Mouse (Mus musculus): ENCODE measurements around the gene Nedd1. TPM values are rescaled to one million over a fixed set of nuclear protein-coding genes. Genes with fewer than 3 reads are reported as not detected.

Gene Nedd1
- polyA plus RNA-seq (2014; fragmentation: Nextera tagmentation; extraction: Ambion mirVana) = 29.2 and 30.0 TPM in 2 replicates

DNA sequence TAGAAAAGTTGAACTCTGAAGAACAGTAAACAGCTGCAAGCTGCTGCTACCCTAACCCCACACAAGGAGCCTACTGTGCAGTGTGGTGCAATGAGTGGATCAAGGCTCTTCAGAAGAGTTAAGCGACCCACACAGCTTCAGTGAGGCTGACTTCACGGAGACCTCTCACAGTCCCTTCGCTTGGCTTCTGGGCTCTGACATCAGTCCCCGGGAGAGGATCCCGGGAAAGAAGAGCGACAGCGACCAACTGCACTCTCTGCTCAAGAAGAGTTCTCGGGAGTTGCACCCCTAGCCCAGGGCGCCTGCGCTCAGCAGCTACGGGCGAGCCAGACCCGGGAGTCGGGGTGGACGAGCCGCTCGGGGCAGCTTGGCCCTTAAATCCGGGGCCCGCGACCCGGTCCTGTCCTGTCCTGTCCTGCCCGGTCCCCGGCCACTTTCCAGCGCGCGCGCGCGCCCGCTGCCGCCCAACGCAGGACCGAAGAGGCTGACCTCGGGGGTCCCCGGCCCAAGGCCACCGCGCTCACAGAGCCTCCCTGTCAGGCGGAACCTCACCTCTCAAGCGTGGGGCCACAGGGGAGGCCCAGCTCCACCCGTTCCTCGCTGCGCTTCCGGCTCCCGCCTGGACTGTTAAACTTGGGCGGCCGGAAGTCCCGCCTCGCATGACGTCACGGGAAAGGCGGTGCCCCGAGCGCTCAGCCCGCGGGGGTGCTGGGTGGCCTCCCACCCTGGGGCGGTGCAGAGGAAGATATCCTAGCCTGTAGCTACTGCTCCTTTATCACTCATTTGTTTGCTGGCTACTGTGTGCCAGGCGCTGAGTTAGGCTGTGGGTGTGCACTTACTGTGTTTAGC, at the start of gene Nedd1:
Gene Nedd1, minus strand, starts transcription at position 650 of the 849 bp plus-strand sequence.
- no peaks in the 10 kb centered on the region for H3K27me3 ChIP-seq (replicated peaks; ENCODE audit: control insufficient read depth, insufficient read depth, low read length)
- H3K36me3 ChIP-seq (ENCODE audit: control insufficient read depth, insufficient read depth, low read length) = peaks cover 9% of the 10 kb centered on the region; the same call in 1 of the 2 replicates
- peak; percentile 99 for ATAC-seq
- no peaks in the 10 kb centered on the region for H3K9me3 ChIP-seq (replicated peaks; ENCODE audit: control insufficient read depth, low read length)
- H3K27ac ChIP-seq (ENCODE audit: low read depth, low read length) = peak within 1 kb of the TSS; percentile 49; the same call in 1 of the 2 replicates
- H3K4me1 ChIP-seq (ENCODE audit: control insufficient read depth, insufficient read depth, low read length) = 0 out of 2 replicates have a peak, but pooled peaks cover 3% of the 10 kb centered on the region
- peak within 1 kb of the TSS; percentile 77 for H3K4me3 ChIP-seq (ENCODE audit: low read depth, low read length)
- peak within 1 kb of the TSS; percentile 85 for H3K9ac ChIP-seq (ENCODE audit: low read length)
- WGBS = 1% methylated on average over 57 of the region's 57 CpGs
- peak within 1 kb of the TSS; percentile 69 for H3K4me2 ChIP-seq (ENCODE audit: low read length)
- DNase-seq (ENCODE audit: low spot score) = peak; percentile 95

DNA sequence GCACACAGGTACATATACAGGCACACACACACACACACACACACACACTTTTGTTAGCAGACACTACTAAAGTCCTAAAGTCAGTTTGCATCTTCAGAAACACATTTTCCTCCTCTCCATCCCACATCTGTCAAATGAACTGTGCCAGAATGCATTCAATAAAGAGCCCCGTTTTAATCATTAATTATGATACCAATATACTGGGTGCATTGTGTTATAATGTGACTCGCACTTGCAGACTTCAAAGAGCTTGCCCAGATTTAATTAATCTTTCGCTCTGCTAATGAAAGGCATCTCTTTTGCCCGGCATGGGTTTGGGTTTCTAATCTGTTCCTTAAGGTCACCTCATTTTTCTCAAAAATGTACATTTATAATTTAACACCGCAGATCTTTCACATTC, 32.1 kb upstream of the Nedd1 start:
- H3K27me3 ChIP-seq (replicated peaks; ENCODE audit: control insufficient read depth, insufficient read depth, low read length) = no peaks in the 10 kb centered on the region
- no peaks in the 10 kb centered on the region for H3K9me3 ChIP-seq (replicated peaks; ENCODE audit: control insufficient read depth, low read length)
- no peak overlapping the region for H3K27ac ChIP-seq (ENCODE audit: low read depth, low read length)
- H3K9ac ChIP-seq (ENCODE audit: low read length) = no peak overlapping the region
- 42% methylated on average over 5 of the region's 5 CpGs for WGBS
- no peaks in the 10 kb centered on the region for H3K4me1 ChIP-seq (ENCODE audit: control insufficient read depth, insufficient read depth, low read length)
- H3K36me3 ChIP-seq (ENCODE audit: control insufficient read depth, insufficient read depth, low read length) = no peaks in the 10 kb centered on the region
- no peak overlapping the region for H3K4me3 ChIP-seq (ENCODE audit: low read depth, low read length)
- ATAC-seq = no peak
- peak; percentile 39 for DNase-seq (ENCODE audit: low spot score)
- H3K4me2 ChIP-seq (ENCODE audit: low read length) = no peak overlapping the region

DNA sequence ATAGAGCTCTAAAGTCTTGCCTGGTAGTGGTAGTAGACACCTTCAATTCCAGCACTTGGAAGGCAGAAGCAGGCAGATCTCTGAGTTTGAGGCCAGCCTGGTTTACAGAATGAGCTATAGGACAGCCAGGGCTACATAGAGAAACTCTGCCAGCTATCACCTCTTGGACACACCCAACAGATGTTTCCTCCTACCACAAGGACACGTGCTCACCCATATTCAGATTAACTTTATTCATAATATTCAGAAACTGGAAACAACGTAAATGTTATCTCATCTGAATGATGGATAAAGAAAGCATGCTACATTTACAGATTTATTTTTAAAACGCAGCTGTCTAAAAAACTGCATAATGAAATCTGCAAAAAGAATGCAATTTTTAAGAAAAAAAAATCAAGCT, 8.1 kb upstream of the Nedd1 start:
- ATAC-seq (no peak), DNase-seq (ENCODE audit: low spot score) (no peak)
- Histone ChIP-seq H3K27me3 (replicated peaks; ENCODE audit: control insufficient read depth, insufficient read depth, low read length) (no peaks in the 10 kb centered on the region), H3K9me3 (replicated peaks; ENCODE audit: control insufficient read depth, low read length) (no peaks in the 10 kb centered on the region), H3K36me3 (ENCODE audit: control insufficient read depth, insufficient read depth, low read length) (no peaks in the 10 kb centered on the region), H3K4me3 (ENCODE audit: low read depth, low read length) (no peak overlapping the region), H3K9ac (ENCODE audit: low read length) (no peak overlapping the region), H3K4me2 (ENCODE audit: low read length) (no peak overlapping the region), H3K4me1 (ENCODE audit: control insufficient read depth, insufficient read depth, low read length) (no peaks in the 10 kb centered on the region), H3K27ac (ENCODE audit: low read depth, low read length) (no peak overlapping the region)
- 89% methylated on average over 3 of the region's 3 CpGs for WGBS

DNA sequence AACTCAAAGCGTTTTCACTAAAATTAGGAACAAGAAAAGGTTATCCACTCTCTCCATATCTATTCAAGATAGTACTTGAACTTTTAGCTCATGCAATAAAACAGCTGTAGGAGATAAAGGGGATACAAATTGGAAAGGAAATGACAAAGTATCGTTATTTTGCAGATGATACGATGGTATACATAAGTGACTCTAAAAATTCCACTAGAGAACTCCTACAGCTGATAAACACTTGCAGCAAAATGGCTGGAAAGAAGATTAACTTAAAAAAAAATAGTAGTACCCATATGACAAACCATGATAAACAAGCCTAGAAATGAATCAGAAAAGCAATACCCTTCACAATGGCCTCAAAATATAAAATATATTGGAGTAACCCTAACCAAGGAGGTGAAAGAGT, 6.5 kb upstream of the Nedd1 start:
- no peak overlapping the region for H3K4me2 ChIP-seq (ENCODE audit: low read length)
- H3K9ac ChIP-seq (ENCODE audit: low read length) = no peak overlapping the region
- no peaks in the 10 kb centered on the region for H3K36me3 ChIP-seq (ENCODE audit: control insufficient read depth, insufficient read depth, low read length)
- no peaks in the 10 kb centered on the region for H3K27me3 ChIP-seq (replicated peaks; ENCODE audit: control insufficient read depth, insufficient read depth, low read length)
- H3K4me3 ChIP-seq (ENCODE audit: low read depth, low read length) = no peak overlapping the region
- no peaks in the 10 kb centered on the region for H3K4me1 ChIP-seq (ENCODE audit: control insufficient read depth, insufficient read depth, low read length)
- DNase-seq (ENCODE audit: low spot score) (no peak), ATAC-seq (no peak)
- no peak overlapping the region for H3K27ac ChIP-seq (ENCODE audit: low read depth, low read length)
- 88% methylated on average over 3 of the region's 3 CpGs for WGBS
- no peaks in the 10 kb centered on the region for H3K9me3 ChIP-seq (replicated peaks; ENCODE audit: control insufficient read depth, low read length)

- WGBS = 17% methylated on average over 5 of the region's 5 CpGs
- peak; percentile 58 for ATAC-seq
- peak; percentile 11 for DNase-seq (ENCODE audit: low spot score)
- Histone ChIP-seq H3K9me3 (replicated peaks; ENCODE audit: control insufficient read depth, low read length) (no peaks in the 10 kb centered on the region), H3K36me3 (ENCODE audit: control insufficient read depth, insufficient read depth, low read length) (peaks cover 4% of the 10 kb centered on the region; the same call in 1 of the 2 replicates), H3K27me3 (replicated peaks; ENCODE audit: control insufficient read depth, insufficient read depth, low read length) (no peaks in the 10 kb centered on the region), H3K4me1 (ENCODE audit: control insufficient read depth, insufficient read depth, low read length) (0 out of 2 replicates have a peak, but pooled peaks cover 3% of the 10 kb centered on the region), H3K4me2 (ENCODE audit: low read length) (peak overlapping the region; percentile 69), H3K4me3 (ENCODE audit: low read depth, low read length) (peak overlapping the region; percentile 77), H3K27ac (ENCODE audit: low read depth, low read length) (0 out of 2 replicates have a peak overlapping the region, but pooled peaks have one; percentile 49), H3K9ac (ENCODE audit: low read length) (peak overlapping the region; percentile 85)
Measured at GRCm38 (mm10) chr10:92722620-92722988, 384 bp upstream of the Nedd1 start.

- 81% methylated on average over 6 of the region's 6 CpGs for WGBS
- Histone ChIP-seq H3K4me1 (ENCODE audit: control insufficient read depth, insufficient read depth, low read length) (no peaks in the 10 kb centered on the region), H3K9me3 (replicated peaks; ENCODE audit: control insufficient read depth, low read length) (no peaks in the 10 kb centered on the region), H3K4me2 (ENCODE audit: low read length) (no peak overlapping the region), H3K27ac (ENCODE audit: low read depth, low read length) (no peak overlapping the region), H3K4me3 (ENCODE audit: low read depth, low read length) (no peak overlapping the region), H3K27me3 (replicated peaks; ENCODE audit: control insufficient read depth, insufficient read depth, low read length) (no peaks in the 10 kb centered on the region), H3K9ac (ENCODE audit: low read length) (no peak overlapping the region), H3K36me3 (ENCODE audit: control insufficient read depth, insufficient read depth, low read length) (peaks cover 21% of the 10 kb centered on the region)
- no peak for ATAC-seq
- no peak for DNase-seq (ENCODE audit: low spot score)
Measured at GRCm38 (mm10) chr10:92699032-92699431, 23.2 kb downstream of the Nedd1 start.

- H3K27me3 ChIP-seq (replicated peaks; ENCODE audit: control insufficient read depth, insufficient read depth, low read length) = no peaks in the 10 kb centered on the region
- 88% methylated on average over 4 of the region's 4 CpGs for WGBS
- DNase-seq (ENCODE audit: low spot score) = no peak
- no peak for ATAC-seq
- no peaks in the 10 kb centered on the region for H3K4me1 ChIP-seq (ENCODE audit: control insufficient read depth, insufficient read depth, low read length)
- no peak overlapping the region for H3K9ac ChIP-seq (ENCODE audit: low read length)
- H3K27ac ChIP-seq (ENCODE audit: low read depth, low read length) = no peak overlapping the region
- no peak overlapping the region for H3K4me3 ChIP-seq (ENCODE audit: low read depth, low read length)
- H3K36me3 ChIP-seq (ENCODE audit: control insufficient read depth, insufficient read depth, low read length) = no peaks in the 10 kb centered on the region
- H3K4me2 ChIP-seq (ENCODE audit: low read length) = no peak overlapping the region
- H3K9me3 ChIP-seq (replicated peaks; ENCODE audit: control insufficient read depth, low read length) = no peaks in the 10 kb centered on the region
Measured at GRCm38 (mm10) chr10:92675056-92675455, 47.2 kb downstream of the Nedd1 start.

GRCm38 (mm10) chr10:92671906-92672305, 50.3 kb downstream of the Nedd1 start:
- Histone ChIP-seq H3K27ac (ENCODE audit: low read depth, low read length) (no peak overlapping the region), H3K4me3 (ENCODE audit: low read depth, low read length) (no peak overlapping the region), H3K9ac (ENCODE audit: low read length) (no peak overlapping the region), H3K9me3 (replicated peaks; ENCODE audit: control insufficient read depth, low read length) (no peaks in the 10 kb centered on the region), H3K4me2 (ENCODE audit: low read length) (no peak overlapping the region), H3K36me3 (ENCODE audit: control insufficient read depth, insufficient read depth, low read length) (no peaks in the 10 kb centered on the region), H3K27me3 (replicated peaks; ENCODE audit: control insufficient read depth, insufficient read depth, low read length) (no peaks in the 10 kb centered on the region), H3K4me1 (ENCODE audit: control insufficient read depth, insufficient read depth, low read length) (no peaks in the 10 kb centered on the region)
- DNase-seq (ENCODE audit: low spot score) = no peak
- 93% methylated on average over 4 of the region's 4 CpGs for WGBS
- ATAC-seq = no peak

DNA sequence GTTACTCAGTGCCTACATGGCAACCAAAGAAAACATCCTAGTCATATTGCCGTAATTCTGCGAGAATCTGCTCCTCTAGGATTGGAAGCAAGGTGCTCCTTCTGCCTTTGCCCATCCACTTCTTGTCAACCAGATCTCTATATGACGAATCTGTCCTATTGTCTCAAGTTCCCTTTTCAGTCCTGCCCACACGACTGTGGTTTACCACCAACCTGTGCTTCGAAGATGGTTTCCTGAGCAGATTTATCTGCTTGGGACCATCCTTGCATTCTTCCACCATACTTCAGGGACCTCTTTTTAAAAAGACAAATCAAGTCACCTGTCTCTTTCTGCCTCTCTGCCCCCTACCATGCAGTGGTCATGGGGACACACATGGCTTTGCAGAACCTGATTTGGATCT, 56.9 kb downstream of the Nedd1 start:
- Histone ChIP-seq H3K4me1 (ENCODE audit: control insufficient read depth, insufficient read depth, low read length) (no peaks in the 10 kb centered on the region), H3K27me3 (replicated peaks; ENCODE audit: control insufficient read depth, insufficient read depth, low read length) (no peaks in the 10 kb centered on the region), H3K9me3 (replicated peaks; ENCODE audit: control insufficient read depth, low read length) (no peaks in the 10 kb centered on the region), H3K4me2 (ENCODE audit: low read length) (no peak overlapping the region), H3K9ac (ENCODE audit: low read length) (no peak overlapping the region), H3K27ac (ENCODE audit: low read depth, low read length) (no peak overlapping the region), H3K4me3 (ENCODE audit: low read depth, low read length) (no peak overlapping the region), H3K36me3 (ENCODE audit: control insufficient read depth, insufficient read depth, low read length) (no peaks in the 10 kb centered on the region)
- ATAC-seq (no peak), DNase-seq (ENCODE audit: low spot score) (no peak)
- 94% methylated on average over 5 of the region's 5 CpGs for WGBS
